Mouse (Mus musculus) brain, embryonic 14.5 days (tissue): ENCODE measurements at regions not wholly inside any gene's neighbourhood (a gene's known extent, or its start where the extent isn't known, plus 50 kb on each side); places are given as distances from the start of the nearest gene placed in this dataset.

ENCODE experiments used
- CTCF ChIP-seq: fragments of 200-500 bp; IDR thresholded peaks from 2 replicates; pipeline ENCODE4 v1.5.1; 2012; ENCODE audit warnings: inconsistent platforms, mild to moderate bottlenecking, moderate library complexity, borderline replicate concordance; ENCODE audit not compliant: insufficient read depth, insufficient read length; ENCODE audit errors: extremely low read depth
- POLR2A ChIP-seq: fragments of 200-500 bp; IDR thresholded peaks from 2 replicates; pipeline ENCODE4 v1.6.1; 2012; ENCODE audit warnings: mild to moderate bottlenecking, inconsistent platforms, borderline replicate concordance; ENCODE audit not compliant: poor library complexity, insufficient read depth, insufficient read length, severe bottlenecking; ENCODE audit errors: extremely low read depth

DNA sequence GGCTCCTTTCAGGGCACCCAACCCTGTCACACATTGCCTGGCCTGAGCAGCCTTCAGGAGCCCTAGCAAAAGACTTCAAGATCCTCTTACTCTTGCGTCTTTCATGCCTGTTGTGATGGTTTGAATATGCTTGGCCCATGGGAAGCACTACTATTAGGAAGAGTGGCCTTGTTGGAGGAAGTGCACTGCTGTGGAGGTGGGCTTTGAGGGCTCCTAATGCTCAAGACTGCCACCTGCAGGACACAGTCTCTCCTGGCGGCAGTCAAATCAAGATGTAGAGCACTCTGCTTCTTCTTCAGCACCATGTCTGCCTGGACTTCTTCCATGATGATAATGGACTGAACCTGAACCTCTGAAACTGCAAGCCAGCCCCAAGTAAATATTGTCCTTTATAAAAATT is 73.0 kb downstream of the Tsen15 start:
- TF ChIP-seq CTCF (peak; percentile 28; the same call in 1 of the 2 replicates), POLR2A (no peak)
